Mouse (Mus musculus) liver, adult 2 months (tissue): ENCODE measurements at regions not wholly inside any gene's neighbourhood (a gene's known extent, or its start where the extent isn't known, plus 50 kb on each side); places are given as distances from the start of the nearest gene placed in this dataset.
"Not testable (repeated sequence)": the region's sequence is repeated elsewhere in the genome, so short reads cannot be mapped to it uniquely, and the experiment has no call there.

ENCODE experiments used
- CTCF ChIP-seq: fragments of 200-500 bp; IDR thresholded peaks from 2 replicates; pipeline ENCODE4 v1.5.1; 2011; ENCODE audit warnings: low read depth, low read length, control low read depth
- POLR2A ChIP-seq: fragments of 200-500 bp; IDR thresholded peaks from 2 replicates; pipeline ENCODE4 v1.6.1; 2011; ENCODE audit warnings: low read length, control low read depth; ENCODE audit not compliant: insufficient read depth; ENCODE audit errors: extremely low read depth

DNA sequence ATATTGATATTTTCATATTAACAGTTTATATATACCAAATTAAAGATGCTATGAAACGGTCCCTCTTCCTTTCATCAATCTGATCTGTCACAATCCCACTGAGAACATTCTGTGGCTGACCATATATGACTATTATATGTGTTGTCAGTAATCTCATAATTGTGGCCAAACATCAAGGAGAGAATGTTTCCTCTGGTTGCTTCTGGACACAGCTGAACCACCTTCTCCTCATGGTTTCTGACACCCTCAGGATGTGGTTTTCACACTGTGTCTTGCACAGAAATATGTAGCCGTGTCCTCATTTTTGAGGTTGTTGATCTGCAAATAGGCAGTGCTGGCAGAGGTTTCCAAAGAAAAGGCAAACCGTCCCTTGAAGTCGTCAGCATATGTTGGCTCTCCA, 565.0 kb downstream of the Adam6a start:
- TF ChIP-seq CTCF, POLR2A: not testable (repeated sequence)
